Mouse (Mus musculus) stomach, postnatal 0 days (tissue): ENCODE results near the gene Sptbn4.

Source experiments
- CTCF ChIP-seq: IDR thresholded peaks from 2 replicates; pipeline ENCODE4 v1.5.1; 2016; ENCODE audit warnings: antibody characterized with exemption, low read depth, mild to moderate bottlenecking, moderate library complexity
- EP300 ChIP-seq: optimal IDR thresholded peaks from 2 replicates; pipeline ENCODE3; 2016; ENCODE audit warnings: antibody characterized with exemption

- TF ChIP-seq CTCF: peak; percentile 81
- no peak for TF ChIP-seq EP300
These were observed 118.0 kb downstream of the Sptbn4 start for GRCm38 (mm10) chr7:27329326-27329947.
